Mouse (Mus musculus): ENCODE measurements around the gene Rbm5.

The Rbm5 gene

GRCm38 (mm10) chr9:107706781-107707211, 64.0 kb downstream of the Rbm5 start:
- in situ Hi-C loops (cut with MboI, MseI), result loop anchor here in 1 of 2 experiments (25.0 kb wide), 1 partner anchor 1444 kb away; no protein-coding TSS in a partner anchor

- in situ Hi-C loops (cut with MboI, MseI), result loop anchor here in 1 of 2 experiments (25.0 kb wide), 1 partner anchor 1441 kb away; no protein-coding TSS in a partner anchor
Measured at GRCm38 (mm10) chr9:107703337-107704122, 67.3 kb downstream of the Rbm5 start.

GRCm38 (mm10) chr9:107702606-107703185, 68.1 kb downstream of the Rbm5 start:
- in situ Hi-C loops (cut with MboI, MseI), result loop anchor here in 1 of 2 experiments (25.0 kb wide), 1 partner anchor 1440 kb away; no protein-coding TSS in a partner anchor

GRCm38 (mm10) chr9:107701594-107701993, 69.2 kb downstream of the Rbm5 start:
- in situ Hi-C loops (cut with MboI, MseI), result loop anchor here in 1 of 2 experiments (25.0 kb wide), 1 partner anchor 1439 kb away; no protein-coding TSS in a partner anchor

GRCm38 (mm10) chr9:107700114-107700571, 70.7 kb downstream of the Rbm5 start:
- in situ Hi-C loops (cut with MboI, MseI), result loop anchor here in 1 of 2 experiments (25.0 kb wide), 1 partner anchor 1438 kb away; no protein-coding TSS in a partner anchor

- in situ Hi-C loops (cut with MboI, MseI), result no loop called here
Measured at GRCm38 (mm10) chr9:107699376-107699980, 71.3 kb downstream of the Rbm5 start.

- in situ Hi-C loops (cut with MboI, MseI), result no loop called here
Measured at GRCm38 (mm10) chr9:107698611-107699190, 72.1 kb downstream of the Rbm5 start.

GRCm38 (mm10) chr9:107697811-107698521, 72.8 kb downstream of the Rbm5 start:
- in situ Hi-C loops (cut with MboI, MseI), result no loop called here

- in situ Hi-C loops (cut with MboI, MseI), result no loop called here
Measured at GRCm38 (mm10) chr9:107696845-107697610, 73.8 kb downstream of the Rbm5 start.

GRCm38 (mm10) chr9:107696106-107696479, 74.7 kb downstream of the Rbm5 start:
- in situ Hi-C loops (cut with MboI, MseI), result no loop called here

- in situ Hi-C loops (cut with MboI, MseI), result no loop called here
Measured at GRCm38 (mm10) chr9:107695441-107696105, 75.2 kb downstream of the Rbm5 start.

GRCm38 (mm10) chr9:107694627-107695026, 76.2 kb downstream of the Rbm5 start:
- in situ Hi-C loops (cut with MboI, MseI), result no loop called here

- in situ Hi-C loops (cut with MboI, MseI), result no loop called here
Measured at GRCm38 (mm10) chr9:107693433-107693987, 77.3 kb downstream of the Rbm5 start.

- in situ Hi-C loops (cut with MboI, MseI), result no loop called here
Measured at GRCm38 (mm10) chr9:107692785-107693184, 78.0 kb downstream of the Rbm5 start.

GRCm38 (mm10) chr9:107690391-107690790, 80.4 kb downstream of the Rbm5 start:
- in situ Hi-C loops (cut with MboI, MseI), result no loop called here
